Mouse (Mus musculus) hindbrain, embryonic 15.5 days (tissue): Measurements from ENCODE around the gene Gm20521. TPM values are rescaled to one million over a fixed set of nuclear protein-coding genes. Genes with fewer than 3 reads are reported as not detected.

Source experiments
- ATAC-seq: fragments of 200-750 bp; cut with Nextera tagmentation; 2 replicates; pipeline ENCODE4 v1.8.0; 2017; ENCODE audit warnings: low read depth, moderate number of reproducible peaks, moderate TSS enrichment; ENCODE audit not compliant: low FRiP score
- H3K27ac ChIP-seq: fragments of 300-500 bp; sonication (generic); replicated peaks from 2 replicates; pipeline ENCODE4 v1.5.1; 2015; ENCODE audit warnings: mild to moderate bottlenecking, inconsistent platforms
- H3K27me3 ChIP-seq: fragments of 300-500 bp; sonication (generic); 2 replicates; pipeline ENCODE4 v1.6.1; 2015; ENCODE audit warnings: control low read depth, inconsistent platforms
- H3K36me3 ChIP-seq: fragments of 300-500 bp; sonication (generic); 2 replicates; pipeline ENCODE4 v1.6.1; 2015; ENCODE audit warnings: control low read depth, inconsistent platforms
- H3K4me1 ChIP-seq: fragments of 300-500 bp; sonication (generic); replicated peaks from 2 replicates; pipeline ENCODE4 v1.6.1; 2015; ENCODE audit warnings: control low read depth, inconsistent platforms
- H3K4me2 ChIP-seq: fragments of 300-500 bp; sonication (generic); 2 replicates; pipeline ENCODE4 v1.6.1; 2015; ENCODE audit warnings: moderate library complexity, mild to moderate bottlenecking, inconsistent platforms
- H3K4me3 ChIP-seq: fragments of 300-500 bp; sonication (generic); 2 replicates; pipeline ENCODE4 v1.5.1; 2015; ENCODE audit warnings: mild to moderate bottlenecking, inconsistent platforms
- H3K9ac ChIP-seq: fragments of 300-500 bp; sonication (generic); 2 replicates; pipeline ENCODE4 v1.6.1; 2015; ENCODE audit warnings: inconsistent platforms
- H3K9me3 ChIP-seq: fragments of 300-500 bp; sonication (generic); 2 replicates; pipeline ENCODE4 v1.6.1; 2016; ENCODE audit warnings: control low read depth, inconsistent platforms
- WGBS: fragments of 180-500 bp; shearing (Covaris S2); methylation state at CpG from one replicate; pipeline ENCODE4 v1.1.7; 2015; 5-methylcytosine and 5-hydroxymethylcytosine counted together
- polyA plus RNA-seq: library from polyadenylated mRNA; unstranded; fragments of >200 nt; fragmentation: Nextera tagmentation; extraction: Ambion mirVana; gene quantifications from 2 replicates; pipeline ENCODE4 v1.2.1, GENCODE M21; 2015

The Gm20521 gene
- not detected in 2 replicates for polyA plus RNA-seq

- peak within 1 kb of the TSS; percentile 63 for H3K4me2 ChIP-seq
- WGBS = 0% methylated on average over 27 of the region's 27 CpGs
- peaks cover 30% of the 10 kb centered on the region for H3K4me1 ChIP-seq
- peak within 1 kb of the TSS; percentile 57 for H3K4me3 ChIP-seq
- H3K9me3 ChIP-seq = no peaks in the 10 kb centered on the region
- peak within 1 kb of the TSS; percentile 79 for H3K27ac ChIP-seq
- no peaks in the 10 kb centered on the region for H3K27me3 ChIP-seq
- peak; percentile 88 for ATAC-seq
- H3K9ac ChIP-seq = peak within 1 kb of the TSS; percentile 73
- H3K36me3 ChIP-seq = 0 out of 2 replicates have a peak, but pooled peaks cover 5% of the 10 kb centered on the region
Observed at GRCm38 (mm10) chr14:54883154-54884021, at the start of gene Gm20521, which contains the start of gene Bcl2l2. Gene Gm20521 (plus strand): TSS chr14:54883441. Gene Bcl2l2 (plus strand): TSS chr14:54883377.

- WGBS = 7% methylated on average over 4 of the region's 4 CpGs
- peak; percentile 34; the same call in 1 of the 2 replicates for ATAC-seq
- 0 out of 2 replicates have a peak overlapping the region, but pooled peaks have one; percentile 17 for H3K4me2 ChIP-seq
Observed at GRCm38 (mm10) chr14:54843461-54843860, 39.8 kb upstream of the Gm20521 start.

GRCm38 (mm10) chr14:54855726-54856125 lies 27.5 kb upstream of the Gm20521 start:
- Histone ChIP-seq H3K27me3 (no peaks in the 10 kb centered on the region), H3K36me3 (peaks cover 24% of the 10 kb centered on the region), H3K4me1 (no peaks in the 10 kb centered on the region), H3K9me3 (no peaks in the 10 kb centered on the region), H3K27ac (no peak overlapping the region), H3K4me3 (no peak overlapping the region), H3K9ac (no peak overlapping the region), H3K4me2 (no peak overlapping the region)
- ATAC-seq = no peak
- WGBS = 96% methylated on average over 3 of the region's 3 CpGs

More at GRCm38 (mm10) chr14:54843461-54843860, 39.8 kb upstream of the Gm20521 start:
- Histone ChIP-seq H3K27me3 (no peaks in the 10 kb centered on the region), H3K9ac (peak overlapping the region; percentile 17; the same call in 1 of the 2 replicates), H3K4me1 (0 out of 2 replicates have a peak, but pooled peaks cover 3% of the 10 kb centered on the region), H3K4me3 (no peak overlapping the region), H3K9me3 (no peaks in the 10 kb centered on the region), H3K36me3 (no peaks in the 10 kb centered on the region), H3K27ac (no peak overlapping the region; the same call in 1 of the 2 replicates)

GRCm38 (mm10) chr14:54856703-54857102 lies 26.5 kb upstream of the Gm20521 start:
- H3K27me3 ChIP-seq = no peaks in the 10 kb centered on the region
- ATAC-seq = no peak
- H3K4me2 ChIP-seq = no peak overlapping the region
- H3K9me3 ChIP-seq = no peaks in the 10 kb centered on the region
- no peak overlapping the region for H3K9ac ChIP-seq
- WGBS = 93% methylated on average over 7 of the region's 7 CpGs
- H3K4me1 ChIP-seq = no peaks in the 10 kb centered on the region
- H3K36me3 ChIP-seq = peaks cover 24% of the 10 kb centered on the region
- no peak overlapping the region for H3K27ac ChIP-seq
- no peak overlapping the region for H3K4me3 ChIP-seq

- WGBS = 90% methylated on average over 9 of the region's 9 CpGs
- no peaks in the 10 kb centered on the region for H3K27me3 ChIP-seq
- H3K4me1 ChIP-seq = peaks cover 4% of the 10 kb centered on the region; the same call in 1 of the 2 replicates
- no peak overlapping the region for H3K27ac ChIP-seq
- H3K4me3 ChIP-seq = no peak overlapping the region
- H3K9me3 ChIP-seq = no peaks in the 10 kb centered on the region
- no peak overlapping the region for H3K9ac ChIP-seq
- H3K36me3 ChIP-seq = peaks cover 24% of the 10 kb centered on the region
- no peak for ATAC-seq
- H3K4me2 ChIP-seq = no peak overlapping the region
Observed at GRCm38 (mm10) chr14:54857891-54858290, 25.4 kb upstream of the Gm20521 start.

- H3K4me2 ChIP-seq = no peak overlapping the region
- H3K36me3 ChIP-seq = peaks cover 20% of the 10 kb centered on the region
- no peaks in the 10 kb centered on the region for H3K9me3 ChIP-seq
- no peak overlapping the region for H3K27ac ChIP-seq
- H3K9ac ChIP-seq = no peak overlapping the region
- no peak overlapping the region for H3K4me3 ChIP-seq
- WGBS = 58% methylated on average over 2 of the region's 2 CpGs
- no peaks in the 10 kb centered on the region for H3K27me3 ChIP-seq
- no peak for ATAC-seq
- H3K4me1 ChIP-seq = peaks cover 14% of the 10 kb centered on the region
Observed at GRCm38 (mm10) chr14:54860511-54860910, 22.7 kb upstream of the Gm20521 start.

GRCm38 (mm10) chr14:54863501-54864312 lies 19.5 kb upstream of the Gm20521 start:
- Histone ChIP-seq H3K4me1 (peaks cover 14% of the 10 kb centered on the region), H3K4me3 (peak overlapping the region; percentile 84), H3K36me3 (no peaks in the 10 kb centered on the region), H3K27ac (peak overlapping the region; percentile 85), H3K27me3 (no peaks in the 10 kb centered on the region), H3K9me3 (no peaks in the 10 kb centered on the region), H3K9ac (peak overlapping the region; percentile 86), H3K4me2 (peak overlapping the region; percentile 81)
- peak; percentile 99 for ATAC-seq
- WGBS = under 1% methylated on average over 52 of the region's 56 CpGs

GRCm38 (mm10) chr14:54864313-54865036 lies 18.8 kb upstream of the Gm20521 start:
- H3K4me2 ChIP-seq = peak overlapping the region; percentile 81
- no peaks in the 10 kb centered on the region for H3K9me3 ChIP-seq
- H3K4me1 ChIP-seq = peaks cover 14% of the 10 kb centered on the region
- ATAC-seq = no peak; the same call in 1 of the 2 replicates
- H3K4me3 ChIP-seq = peak overlapping the region; percentile 84
- H3K27me3 ChIP-seq = no peaks in the 10 kb centered on the region
- no peaks in the 10 kb centered on the region for H3K36me3 ChIP-seq
- 16% methylated on average over 21 of the region's 21 CpGs for WGBS
- peak overlapping the region; percentile 86 for H3K9ac ChIP-seq
- H3K27ac ChIP-seq = peak overlapping the region; percentile 85

- no peaks in the 10 kb centered on the region for H3K36me3 ChIP-seq
- no peak overlapping the region for H3K27ac ChIP-seq
- H3K9ac ChIP-seq = no peak overlapping the region
- WGBS = 82% methylated on average over 5 of the region's 5 CpGs
- no peaks in the 10 kb centered on the region for H3K27me3 ChIP-seq
- H3K4me3 ChIP-seq = no peak overlapping the region
- no peak overlapping the region for H3K4me2 ChIP-seq
- no peak for ATAC-seq
- no peaks in the 10 kb centered on the region for H3K9me3 ChIP-seq
- H3K4me1 ChIP-seq = peaks cover 14% of the 10 kb centered on the region
Observed at GRCm38 (mm10) chr14:54865626-54866025, 17.6 kb upstream of the Gm20521 start.

GRCm38 (mm10) chr14:54866268-54866667 lies 17.0 kb upstream of the Gm20521 start:
- 70% methylated on average over 3 of the region's 3 CpGs for WGBS
- peaks cover 14% of the 10 kb centered on the region for H3K4me1 ChIP-seq
- H3K4me3 ChIP-seq = no peak overlapping the region
- ATAC-seq = no peak
- no peaks in the 10 kb centered on the region for H3K9me3 ChIP-seq
- no peaks in the 10 kb centered on the region; the same call in 1 of the 2 replicates for H3K36me3 ChIP-seq
- H3K4me2 ChIP-seq = no peak overlapping the region
- H3K27ac ChIP-seq = no peak overlapping the region
- no peaks in the 10 kb centered on the region for H3K27me3 ChIP-seq
- no peak overlapping the region for H3K9ac ChIP-seq

- Histone ChIP-seq H3K4me1 (peaks cover 14% of the 10 kb centered on the region), H3K27ac (no peak overlapping the region), H3K4me2 (no peak overlapping the region), H3K4me3 (no peak overlapping the region), H3K27me3 (no peaks in the 10 kb centered on the region), H3K36me3 (no peaks in the 10 kb centered on the region; the same call in 1 of the 2 replicates), H3K9me3 (no peaks in the 10 kb centered on the region), H3K9ac (no peak overlapping the region)
- no peak for ATAC-seq
- WGBS = 52% methylated on average over 5 of the region's 5 CpGs
Observed at GRCm38 (mm10) chr14:54866936-54867335, 16.3 kb upstream of the Gm20521 start.
